Mouse (Mus musculus): Measurements from ENCODE around the gene Alcam. TPM values are rescaled to one million over a fixed set of nuclear protein-coding genes. Genes with fewer than 3 reads are reported as not detected.

The Alcam gene
- polyA plus RNA-seq, 1 experiment from 2014 or later = 21.2 TPM

DNA sequence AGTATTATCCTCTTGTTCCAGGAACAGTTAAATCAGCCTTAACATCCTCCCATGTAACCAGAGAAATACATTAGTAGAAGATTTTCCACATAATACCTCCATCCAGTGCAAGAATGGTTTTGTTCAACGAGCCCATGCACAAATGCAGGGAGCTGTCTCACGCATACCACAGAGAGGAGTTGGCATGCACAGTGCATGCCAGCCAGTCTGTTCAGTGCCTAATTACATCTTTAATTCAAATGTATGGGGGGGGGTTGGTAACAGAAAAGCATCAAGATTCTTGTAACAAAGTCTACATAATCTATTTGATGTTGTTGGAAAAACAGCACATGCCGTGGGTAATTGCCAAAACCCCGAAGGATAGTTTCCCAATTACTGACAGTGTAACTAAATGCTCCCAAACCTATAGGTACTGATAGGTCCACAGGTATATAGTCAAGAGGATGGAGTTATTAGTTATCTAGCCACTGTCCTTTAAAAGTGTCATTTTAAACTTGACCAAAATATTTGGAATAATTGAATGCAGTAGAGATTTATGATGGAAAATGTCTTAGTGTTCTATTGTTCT is 89.8 kb downstream of the Alcam start:
- Histone ChIP-seq H3K4me2 (ENCODE audit: low read length) (no peak overlapping the region), H3K4me1 (ENCODE audit: control insufficient read depth in 2 of 2, insufficient read depth in 2 of 2, low read length in 2 of 2) (no peaks in the 10 kb centered on the region), H3K9ac (ENCODE audit: low read length) (no peak overlapping the region), H3K27ac (replicated peaks in 1 of 2; ENCODE audit: control insufficient read depth in 1 of 2, insufficient read depth in 1 of 2, low read depth in 2 of 2, low read length in 2 of 2) (no peak overlapping the region), H3K4me3 (ENCODE audit: control insufficient read depth in 1 of 2, insufficient read depth in 1 of 2, low read depth in 1 of 2, low read length in 2 of 2) (no peak overlapping the region), H3K36me3 (ENCODE audit: control insufficient read depth, insufficient read depth, low read length) (no peaks in the 10 kb centered on the region), H3K9me3 (ENCODE audit: control insufficient read depth, low read length) (no peaks in the 10 kb centered on the region), H3K27me3 (ENCODE audit: control insufficient read depth, insufficient read depth, low read length) (no peaks in the 10 kb centered on the region)
- no peak for ATAC-seq (ENCODE audit: insufficient number of reproducible peaks, insufficient read depth, low FRiP score, low read depth)
- WGBS = 86% methylated on average over 4 of the region's 4 CpGs

DNA sequence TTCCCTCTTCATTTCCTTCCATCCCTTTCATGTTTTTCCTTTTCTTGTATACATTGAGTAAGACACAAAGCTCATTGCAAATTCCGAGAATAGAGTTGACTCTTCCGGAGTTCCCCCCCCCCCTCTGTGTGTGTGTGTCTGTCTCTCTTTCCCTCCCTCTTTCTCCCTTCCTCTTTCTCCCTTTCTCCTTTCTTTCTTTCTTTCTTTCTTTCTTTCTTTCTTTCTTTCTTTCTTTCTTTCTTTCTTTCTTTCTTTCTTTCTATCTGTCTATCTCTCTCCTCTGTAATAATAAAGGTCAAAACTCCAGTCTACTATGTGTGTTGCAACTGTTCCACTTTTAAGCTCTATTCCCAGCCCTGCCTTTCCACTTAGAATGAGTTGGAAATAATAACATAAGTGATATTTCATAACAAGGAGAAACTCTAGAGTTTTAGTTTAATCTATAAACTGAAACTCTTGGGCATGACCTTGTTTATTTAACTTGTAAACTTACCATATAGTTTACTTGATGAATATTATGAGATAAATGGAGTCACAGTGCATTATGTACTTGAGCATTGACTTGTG is 110.3 kb downstream of the Alcam start:
- no peak overlapping the region for H3K27ac ChIP-seq (replicated peaks in 1 of 2; ENCODE audit: control insufficient read depth in 1 of 2, insufficient read depth in 1 of 2, low read depth in 2 of 2, low read length in 2 of 2)
- H3K27me3 ChIP-seq (ENCODE audit: control insufficient read depth, insufficient read depth, low read length) = no peaks in the 10 kb centered on the region
- no peak overlapping the region for H3K9ac ChIP-seq (ENCODE audit: low read length)
- H3K36me3 ChIP-seq (ENCODE audit: control insufficient read depth, insufficient read depth, low read length) = no peaks in the 10 kb centered on the region
- ATAC-seq (ENCODE audit: insufficient number of reproducible peaks, insufficient read depth, low FRiP score, low read depth) = no peak
- H3K4me3 ChIP-seq (ENCODE audit: control insufficient read depth in 1 of 2, insufficient read depth in 1 of 2, low read depth in 1 of 2, low read length in 2 of 2) = no peak overlapping the region
- no peaks in the 10 kb centered on the region for H3K9me3 ChIP-seq (ENCODE audit: control insufficient read depth, low read length)
- H3K4me2 ChIP-seq (ENCODE audit: low read length) = no peak overlapping the region
- WGBS = 32% methylated on average over 2 of the region's 2 CpGs
- H3K4me1 ChIP-seq (ENCODE audit: control insufficient read depth in 2 of 2, insufficient read depth in 2 of 2, low read length in 2 of 2) = peaks cover 2 to 10% of the 10 kb centered on the region in 2 experiments; a peak in 2 of 4 replicates

DNA sequence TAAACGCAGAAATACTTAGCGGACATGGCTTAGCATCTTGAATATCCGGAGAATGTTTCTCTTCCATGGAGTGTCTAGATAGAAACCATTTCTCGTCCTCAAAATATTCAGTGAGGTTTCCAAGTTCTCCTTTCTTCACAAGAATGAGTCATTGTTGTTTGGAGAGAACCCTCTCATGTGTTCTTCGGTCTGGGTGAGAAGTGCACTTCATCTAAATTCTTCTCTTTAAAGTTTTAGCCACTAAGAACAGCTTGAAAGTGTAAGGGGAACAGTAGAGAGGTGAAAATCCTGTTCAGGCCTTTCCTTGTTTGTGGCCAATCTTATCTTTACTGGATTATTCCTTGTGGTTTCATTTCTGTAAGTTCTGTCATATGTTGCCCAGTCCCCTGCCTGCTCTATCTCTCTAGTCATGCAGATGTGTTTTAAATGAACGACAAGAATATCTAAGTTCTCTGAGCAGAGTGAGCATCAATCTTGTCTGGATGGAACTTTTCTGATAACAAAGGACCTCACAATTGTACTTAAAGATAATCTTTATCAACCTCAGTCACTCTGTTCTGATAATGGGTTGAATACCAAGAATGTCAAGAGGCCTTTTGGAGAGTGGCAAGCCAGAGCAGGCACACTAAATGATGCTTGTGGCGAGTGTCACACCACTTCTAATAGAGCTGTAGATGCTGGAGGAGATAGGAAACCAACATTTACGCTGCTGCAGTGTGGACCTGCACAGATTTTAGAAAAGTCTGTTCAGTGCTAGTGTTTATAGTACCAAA is 111.0 kb downstream of the Alcam start:
- Histone ChIP-seq H3K27ac (replicated peaks in 1 of 2; ENCODE audit: control insufficient read depth in 1 of 2, insufficient read depth in 1 of 2, low read depth in 2 of 2, low read length in 2 of 2) (no peak overlapping the region), H3K9ac (ENCODE audit: low read length) (no peak overlapping the region), H3K9me3 (ENCODE audit: control insufficient read depth, low read length) (no peaks in the 10 kb centered on the region), H3K4me1 (ENCODE audit: control insufficient read depth in 2 of 2, insufficient read depth in 2 of 2, low read length in 2 of 2) (peaks cover 0 to 10% of the 10 kb centered on the region in 2 experiments; a peak in 1 of 4 replicates), H3K4me3 (ENCODE audit: control insufficient read depth in 1 of 2, insufficient read depth in 1 of 2, low read depth in 1 of 2, low read length in 2 of 2) (no peak overlapping the region), H3K27me3 (ENCODE audit: control insufficient read depth, insufficient read depth, low read length) (no peaks in the 10 kb centered on the region), H3K4me2 (ENCODE audit: low read length) (no peak overlapping the region), H3K36me3 (ENCODE audit: control insufficient read depth, insufficient read depth, low read length) (no peaks in the 10 kb centered on the region)
- no peak for ATAC-seq (ENCODE audit: insufficient number of reproducible peaks, insufficient read depth, low FRiP score, low read depth)
- WGBS = 38% methylated on average over 8 of the region's 8 CpGs

DNA sequence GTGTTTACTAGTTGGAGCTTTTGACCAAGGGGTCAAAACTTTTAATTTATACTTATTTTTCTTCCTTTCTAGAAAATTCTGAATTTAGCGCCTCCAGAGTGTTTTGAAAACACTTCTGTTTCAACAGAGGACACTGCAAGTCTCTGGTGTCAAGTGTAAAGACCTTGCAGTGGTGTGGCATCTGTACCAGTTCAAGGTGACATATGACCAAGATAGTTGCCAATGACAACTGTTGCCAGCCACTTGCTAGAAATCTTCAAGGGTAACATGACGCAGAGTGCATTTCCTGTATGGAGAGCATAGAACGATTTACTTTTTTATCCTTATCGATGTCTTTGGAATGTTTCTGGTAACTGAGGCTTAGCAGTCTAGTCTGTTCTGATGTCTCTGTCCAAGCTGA is 119.8 kb downstream of the Alcam start:
- H3K4me2 ChIP-seq (ENCODE audit: low read length) = no peak overlapping the region
- H3K36me3 ChIP-seq (ENCODE audit: control insufficient read depth, insufficient read depth, low read length) = no peaks in the 10 kb centered on the region
- WGBS = 24% methylated on average over 4 of the region's 4 CpGs
- no peak overlapping the region for H3K4me3 ChIP-seq (ENCODE audit: control insufficient read depth in 1 of 2, insufficient read depth in 1 of 2, low read depth in 1 of 2, low read length in 2 of 2)
- ATAC-seq (ENCODE audit: insufficient number of reproducible peaks, insufficient read depth, low FRiP score, low read depth) = no peak
- peaks cover 6 to 18% of the 10 kb centered on the region in 2 experiments; a peak in 3 of 4 replicates for H3K4me1 ChIP-seq (ENCODE audit: control insufficient read depth in 2 of 2, insufficient read depth in 2 of 2, low read length in 2 of 2)
- H3K9ac ChIP-seq (ENCODE audit: low read length) = no peak overlapping the region
- H3K9me3 ChIP-seq (ENCODE audit: control insufficient read depth, low read length) = no peaks in the 10 kb centered on the region
- no peaks in the 10 kb centered on the region for H3K27me3 ChIP-seq (ENCODE audit: control insufficient read depth, insufficient read depth, low read length)
- no peak overlapping the region; a peak in 1 of 4 replicates for H3K27ac ChIP-seq (replicated peaks in 1 of 2; ENCODE audit: control insufficient read depth in 1 of 2, insufficient read depth in 1 of 2, low read depth in 2 of 2, low read length in 2 of 2)

DNA sequence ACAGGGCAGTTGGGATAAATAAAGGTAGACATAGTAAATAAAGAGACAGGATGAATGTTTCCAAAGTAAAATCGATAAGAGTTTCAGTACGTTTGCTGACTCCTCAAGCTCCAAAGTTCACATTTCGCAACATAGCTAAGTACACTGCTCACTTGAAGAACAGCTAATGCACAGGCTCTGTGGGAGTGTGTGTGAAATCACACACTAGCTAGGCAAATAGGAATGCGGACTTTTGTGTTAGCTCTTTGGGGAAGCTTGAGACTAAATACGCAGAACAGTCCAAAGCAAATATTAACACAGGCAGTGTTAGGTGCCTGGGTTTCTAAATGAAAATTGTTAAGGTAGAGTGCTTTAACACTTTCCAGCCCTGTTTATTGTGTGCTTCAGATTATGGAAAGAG is 120.2 kb downstream of the Alcam start:
- no peak overlapping the region for H3K4me3 ChIP-seq (ENCODE audit: control insufficient read depth in 1 of 2, insufficient read depth in 1 of 2, low read depth in 1 of 2, low read length in 2 of 2)
- no peaks in the 10 kb centered on the region for H3K9me3 ChIP-seq (ENCODE audit: control insufficient read depth, low read length)
- no peaks in the 10 kb centered on the region for H3K27me3 ChIP-seq (ENCODE audit: control insufficient read depth, insufficient read depth, low read length)
- H3K36me3 ChIP-seq (ENCODE audit: control insufficient read depth, insufficient read depth, low read length) = no peaks in the 10 kb centered on the region
- WGBS = 71% methylated on average over 5 of the region's 5 CpGs
- no peak for ATAC-seq (ENCODE audit: insufficient number of reproducible peaks, insufficient read depth, low FRiP score, low read depth)
- H3K4me1 ChIP-seq (ENCODE audit: control insufficient read depth in 2 of 2, insufficient read depth in 2 of 2, low read length in 2 of 2) = peaks cover 6 to 18% of the 10 kb centered on the region in 2 experiments; a peak in 3 of 4 replicates
- H3K27ac ChIP-seq (replicated peaks in 1 of 2; ENCODE audit: control insufficient read depth in 1 of 2, insufficient read depth in 1 of 2, low read depth in 2 of 2, low read length in 2 of 2) = no peak overlapping the region
- no peak overlapping the region for H3K4me2 ChIP-seq (ENCODE audit: low read length)
- no peak overlapping the region for H3K9ac ChIP-seq (ENCODE audit: low read length)

DNA sequence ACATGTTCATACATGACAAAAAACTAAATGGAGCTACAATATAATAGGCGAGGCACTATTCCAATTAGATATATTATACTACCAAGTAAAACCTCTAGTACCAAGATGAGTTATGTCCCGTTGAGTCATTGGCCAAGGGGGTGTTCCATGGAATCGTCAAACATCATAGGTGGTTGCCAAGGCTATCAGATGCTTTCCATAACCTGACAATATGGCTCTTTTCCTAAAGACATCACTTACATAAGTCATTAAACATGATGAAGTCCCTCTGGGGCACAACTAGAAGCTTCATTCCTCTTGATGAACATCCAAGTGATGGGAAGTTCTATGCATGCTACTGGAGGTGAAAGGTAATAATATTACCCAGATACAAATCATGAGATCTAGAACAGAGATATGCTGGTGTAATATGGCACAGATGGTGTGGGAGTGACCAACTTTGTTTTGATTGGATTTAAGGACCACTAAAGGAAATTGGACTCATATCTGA is 122.5 kb downstream of the Alcam start:
- H3K27me3 ChIP-seq (ENCODE audit: control insufficient read depth, insufficient read depth, low read length) = no peaks in the 10 kb centered on the region

DNA sequence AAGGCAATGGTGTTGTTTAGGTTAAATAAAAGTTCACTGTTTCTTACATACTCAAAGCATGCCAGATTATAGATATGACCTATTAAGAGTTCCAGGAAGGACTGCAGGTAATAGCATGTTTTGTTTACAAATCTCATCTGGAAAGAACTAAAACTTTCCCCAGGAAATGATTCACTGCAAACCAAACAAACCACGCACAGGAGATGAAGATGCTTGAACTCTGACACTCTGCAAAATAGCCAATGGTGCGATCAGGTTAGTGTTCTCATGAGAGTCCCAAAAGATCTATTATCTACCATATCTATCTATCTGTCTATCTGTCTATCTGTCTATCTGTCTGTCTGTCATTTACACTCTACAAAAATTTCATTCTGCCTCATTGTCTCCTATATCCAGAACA is 124.5 kb downstream of the Alcam start:
- Histone ChIP-seq H3K9me3 (ENCODE audit: control insufficient read depth, low read length) (no peaks in the 10 kb centered on the region), H3K36me3 (ENCODE audit: control insufficient read depth, insufficient read depth, low read length) (no peaks in the 10 kb centered on the region), H3K4me2 (ENCODE audit: low read length) (no peak overlapping the region), H3K27ac (replicated peaks in 1 of 2; ENCODE audit: control insufficient read depth in 1 of 2, insufficient read depth in 1 of 2, low read depth in 2 of 2, low read length in 2 of 2) (no peak overlapping the region), H3K4me3 (ENCODE audit: control insufficient read depth in 1 of 2, insufficient read depth in 1 of 2, low read depth in 1 of 2, low read length in 2 of 2) (no peak overlapping the region), H3K4me1 (ENCODE audit: control insufficient read depth in 2 of 2, insufficient read depth in 2 of 2, low read length in 2 of 2) (peaks cover under 1 to 6% of the 10 kb centered on the region in 2 experiments; a peak in 2 of 4 replicates), H3K27me3 (ENCODE audit: control insufficient read depth, insufficient read depth, low read length) (no peaks in the 10 kb centered on the region), H3K9ac (ENCODE audit: low read length) (no peak overlapping the region)
- no peak for ATAC-seq (ENCODE audit: insufficient number of reproducible peaks, insufficient read depth, low FRiP score, low read depth)
- WGBS = 70% methylated on average over 2 of the region's 2 CpGs

More for the DNA sequence above, 122.5 kb downstream of the Alcam start:
- H3K27ac ChIP-seq (replicated peaks in 1 of 2; ENCODE audit: control insufficient read depth in 1 of 2, insufficient read depth in 1 of 2, low read depth in 2 of 2, low read length in 2 of 2) = no peak overlapping the region
- no peaks in the 10 kb centered on the region for H3K9me3 ChIP-seq (ENCODE audit: control insufficient read depth, low read length)
- no peak for ATAC-seq (ENCODE audit: insufficient number of reproducible peaks, insufficient read depth, low FRiP score, low read depth)
- H3K9ac ChIP-seq (ENCODE audit: low read length) = no peak overlapping the region
- H3K36me3 ChIP-seq (ENCODE audit: control insufficient read depth, insufficient read depth, low read length) = no peaks in the 10 kb centered on the region
- 92% methylated on average over 3 of the region's 3 CpGs for WGBS
- no peak overlapping the region for H3K4me2 ChIP-seq (ENCODE audit: low read length)
- H3K4me1 ChIP-seq (ENCODE audit: control insufficient read depth in 2 of 2, insufficient read depth in 2 of 2, low read length in 2 of 2) = peaks cover 6 to 18% of the 10 kb centered on the region in 2 experiments; a peak in 3 of 4 replicates
- no peak overlapping the region for H3K4me3 ChIP-seq (ENCODE audit: control insufficient read depth in 1 of 2, insufficient read depth in 1 of 2, low read depth in 1 of 2, low read length in 2 of 2)
